Mouse (Mus musculus): ENCODE measurements around the gene Ubr4.

DNA sequence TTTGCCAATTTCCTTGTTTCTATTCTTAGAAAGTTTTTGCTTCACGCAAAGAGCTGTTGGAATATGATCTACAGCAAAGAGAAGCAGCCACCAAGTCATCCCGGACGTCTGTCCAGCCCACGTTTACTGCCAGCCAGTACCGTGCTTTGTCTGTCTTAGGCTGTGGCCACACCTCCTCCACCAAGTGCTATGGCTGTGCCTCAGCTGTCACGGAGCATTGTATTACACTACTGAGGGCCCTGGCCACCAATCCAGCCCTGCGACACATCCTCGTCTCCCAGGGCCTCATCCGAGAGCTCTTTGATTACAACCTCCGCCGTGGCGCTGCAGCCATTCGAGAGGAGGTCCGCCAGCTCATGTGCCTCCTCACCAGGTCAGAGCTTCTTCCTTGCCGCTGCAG, 107.6 kb downstream of the Ubr4 start:
- no peak for TF ChIP-seq CTCF (IDR thresholded peaks at IDR 0.05; ENCODE audit: extremely low read depth, insufficient read depth, low read length)
- no peak for TF ChIP-seq POLR2A (IDR thresholded peaks at IDR 0.05; ENCODE audit: extremely low read depth, insufficient read depth, low read length)

All from cortical plate, adult 2 months (tissue).